Mouse (Mus musculus) ES-E14 (cell line): ENCODE results near the gene Hvcn1. TPM values are rescaled to one million over a fixed set of nuclear protein-coding genes. Genes with fewer than 3 reads are reported as not detected.

Source experiments
- DNase-seq: peaks from one replicate; pipeline ENCODE4 v3.0.0-alpha.2; 2013; ENCODE audit warnings: low read depth, low spot score
- H3K27ac ChIP-seq: 2 replicates; pipeline ENCODE4 v1.5.1; 2012; ENCODE audit warnings: low read depth, mild to moderate bottlenecking, low read length, moderate library complexity, mixed read lengths; ENCODE audit not compliant: poor library complexity, insufficient read depth, severe bottlenecking
- H3K36me3 ChIP-seq: 2 replicates; pipeline ENCODE4 v1.6.1; 2012; ENCODE audit warnings: mild to moderate bottlenecking, low read length, moderate library complexity, mixed read lengths; ENCODE audit not compliant: control insufficient read depth, poor library complexity, insufficient read depth, severe bottlenecking
- H3K4me1 ChIP-seq, 2 experiments: fragments of 150-350 bp in 1 of 2; sonication (generic) in 1 of 2; 2 replicates each; pipeline ENCODE4 v1.6.1; 2012; ENCODE audit warnings: low read length in 2 of 2, mild to moderate bottlenecking in 1 of 2, mixed read lengths in 1 of 2; ENCODE audit not compliant: control insufficient read depth in 2 of 2, insufficient read depth in 2 of 2, poor library complexity in 1 of 2
- H3K4me3 ChIP-seq, 2 experiments: fragments of 150-350 bp in 1 of 2; sonication (generic) in 1 of 2; 2 replicates each; pipeline ENCODE4 v1.5.1; 2012; ENCODE audit warnings: low read length in 2 of 2, low read depth in 1 of 2, mild to moderate bottlenecking in 1 of 2, mixed read lengths in 1 of 2; ENCODE audit not compliant: insufficient read depth in 1 of 2, poor library complexity in 1 of 2, severe bottlenecking in 1 of 2
- H3K9ac ChIP-seq: 2 replicates; pipeline ENCODE4 v1.6.1; 2012; ENCODE audit warnings: low read depth, mild to moderate bottlenecking, low read length, mixed read lengths; ENCODE audit not compliant: poor library complexity, insufficient read depth, severe bottlenecking
- H3K9me3 ChIP-seq: fragments of 150-350 bp; sonication (generic); 2 replicates; pipeline ENCODE4 v1.6.1; 2012; ENCODE audit warnings: low read depth, mild to moderate bottlenecking, low read length; ENCODE audit not compliant: control insufficient read depth, insufficient read depth
- CHD2 ChIP-seq: IDR thresholded peaks from 2 replicates; pipeline ENCODE4 v1.6.1; 2014; ENCODE audit warnings: mild to moderate bottlenecking, low read depth, low read length, inconsistent platforms
- HCFC1 ChIP-seq: IDR thresholded peaks from 2 replicates; pipeline ENCODE4 v1.6.1; 2012; ENCODE audit warnings: low read length, inconsistent platforms, borderline replicate concordance; ENCODE audit not compliant: insufficient read depth
- MAFK ChIP-seq: IDR thresholded peaks from 2 replicates; pipeline ENCODE4 v1.6.1; 2014; ENCODE audit warnings: mild to moderate bottlenecking, low read depth, low read length, inconsistent platforms; ENCODE audit not compliant: insufficient read depth
- ZC3H11A ChIP-seq: IDR thresholded peaks from 2 replicates; pipeline ENCODE4 v1.6.1; 2012; ENCODE audit warnings: low read depth, mild to moderate bottlenecking, inconsistent platforms, low read length, borderline replicate concordance
- ZNF384 ChIP-seq: IDR thresholded peaks from 2 replicates; pipeline ENCODE4 v1.6.1; 2012; ENCODE audit warnings: low read depth, low read length, inconsistent platforms
- in situ Hi-C, 2 experiments: fragments of 600-800 bp; cut with MboI; formaldehyde crosslinking; loops; one replicate each; pipeline ENCODE4 v1.15.1; 2025; ENCODE audit warnings: low sequenced_read_pairs in 2 of 2, inconsistent platforms in 1 of 2; ENCODE audit not compliant: unreplicated experiment in 2 of 2
- total RNA-seq: library from RNA; depleted of rRNA; stranded (reverse); fragments of 300-350 nt; gene quantifications from 2 replicates; pipeline ENCODE4 v1.2.3, GENCODE M21; 2012

Gene Hvcn1
- total RNA-seq, 1 experiment: 35.7 TPM

DNA sequence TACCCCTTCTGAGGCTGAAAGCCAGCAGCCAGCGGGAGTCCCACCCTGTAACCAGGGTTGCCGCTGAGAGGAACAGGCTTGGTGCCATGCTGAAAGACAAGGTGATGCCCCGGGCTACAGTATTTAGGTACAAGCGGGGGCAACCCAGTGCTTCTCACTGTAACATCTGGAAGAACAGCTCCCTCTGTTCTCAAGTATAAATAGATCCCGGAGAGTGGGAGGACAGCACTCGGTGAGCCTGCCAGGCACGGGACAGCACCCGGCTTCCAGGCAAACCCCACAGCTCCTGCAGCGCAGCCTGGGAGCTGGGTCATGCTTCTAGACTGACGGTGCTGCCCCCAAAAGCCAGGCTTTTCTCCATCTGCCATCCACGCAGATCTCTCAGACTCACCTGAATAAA lies 40.9 kb downstream of the Hvcn1 start:
- Histone ChIP-seq H3K9ac (no peak overlapping the region), H3K4me1 (no peaks in the 10 kb centered on the region), H3K4me3 (no peak overlapping the region), H3K27ac (no peak overlapping the region; the same call in 1 of the 2 replicates), H3K9me3 (no peaks in the 10 kb centered on the region), H3K36me3 (peaks cover 7% of the 10 kb centered on the region; the same call in 1 of the 2 replicates)
- TF ChIP-seq MAFK: no peak
- no peak for TF ChIP-seq HCFC1
- no peak for TF ChIP-seq CHD2
- no peak for TF ChIP-seq ZNF384
- no peak for TF ChIP-seq ZC3H11A
- no peak for DNase-seq
- in situ Hi-C loops: no loop called here

DNA sequence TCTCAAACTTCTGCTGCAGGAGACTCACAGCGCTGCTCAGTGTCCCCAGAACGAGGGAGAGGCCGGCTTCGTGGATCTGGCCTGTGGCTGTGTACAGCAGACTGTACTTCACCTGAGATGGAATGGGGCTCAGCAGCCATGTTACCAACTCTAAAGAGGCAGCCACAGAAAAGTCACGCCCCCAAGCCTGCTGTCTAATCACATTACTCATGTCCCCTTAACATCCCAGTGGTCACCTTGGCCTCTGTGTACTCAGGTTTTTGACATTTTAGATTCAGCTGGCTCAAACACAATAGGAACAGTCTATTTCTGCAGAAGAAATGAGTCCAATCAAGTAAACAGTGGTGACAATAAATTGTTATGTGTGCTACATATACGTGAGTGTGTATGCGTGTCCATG lies 41.3 kb downstream of the Hvcn1 start:
- Histone ChIP-seq H3K4me1 (no peaks in the 10 kb centered on the region), H3K36me3 (peaks cover 7% of the 10 kb centered on the region; the same call in 1 of the 2 replicates), H3K9me3 (no peaks in the 10 kb centered on the region), H3K27ac (no peak overlapping the region), H3K4me3 (no peak overlapping the region), H3K9ac (no peak overlapping the region)
- no peak for TF ChIP-seq MAFK
- no peak for TF ChIP-seq CHD2
- no peak for TF ChIP-seq ZC3H11A
- no peak for TF ChIP-seq HCFC1
- no peak for TF ChIP-seq ZNF384
- DNase-seq: no peak
- in situ Hi-C loops: no loop called here

DNA sequence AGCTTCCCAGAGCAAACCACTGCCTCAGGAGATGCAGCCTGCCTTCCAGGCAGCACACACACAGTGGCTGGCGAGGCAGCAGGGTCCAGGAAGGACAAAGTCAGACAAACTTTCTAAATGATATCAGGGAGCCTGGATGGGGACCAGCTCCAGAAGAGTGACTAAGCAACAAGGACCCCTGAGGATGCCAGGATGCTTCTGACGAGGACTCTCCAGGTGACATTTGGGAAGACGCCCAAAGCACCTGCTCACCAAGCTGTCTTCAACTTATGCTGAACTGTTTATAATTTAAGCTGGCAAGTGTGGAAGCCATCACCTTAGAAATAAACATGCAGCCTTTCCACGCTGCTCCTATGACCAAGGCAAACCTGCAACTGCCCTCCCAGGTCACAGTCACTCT lies 42.7 kb downstream of the Hvcn1 start:
- no peaks in the 10 kb centered on the region for H3K4me1 ChIP-seq
- in situ Hi-C loops: no loop called here
- H3K9ac ChIP-seq: no peak overlapping the region
- no peak overlapping the region for H3K4me3 ChIP-seq
- no peak overlapping the region for H3K27ac ChIP-seq
- H3K36me3 ChIP-seq: peaks cover 9% of the 10 kb centered on the region; the same call in 1 of the 2 replicates
- no peaks in the 10 kb centered on the region for H3K9me3 ChIP-seq
- TF ChIP-seq ZC3H11A (no peak), CHD2 (no peak), HCFC1 (no peak), ZNF384 (no peak), MAFK (no peak)
- DNase-seq: no peak

DNA sequence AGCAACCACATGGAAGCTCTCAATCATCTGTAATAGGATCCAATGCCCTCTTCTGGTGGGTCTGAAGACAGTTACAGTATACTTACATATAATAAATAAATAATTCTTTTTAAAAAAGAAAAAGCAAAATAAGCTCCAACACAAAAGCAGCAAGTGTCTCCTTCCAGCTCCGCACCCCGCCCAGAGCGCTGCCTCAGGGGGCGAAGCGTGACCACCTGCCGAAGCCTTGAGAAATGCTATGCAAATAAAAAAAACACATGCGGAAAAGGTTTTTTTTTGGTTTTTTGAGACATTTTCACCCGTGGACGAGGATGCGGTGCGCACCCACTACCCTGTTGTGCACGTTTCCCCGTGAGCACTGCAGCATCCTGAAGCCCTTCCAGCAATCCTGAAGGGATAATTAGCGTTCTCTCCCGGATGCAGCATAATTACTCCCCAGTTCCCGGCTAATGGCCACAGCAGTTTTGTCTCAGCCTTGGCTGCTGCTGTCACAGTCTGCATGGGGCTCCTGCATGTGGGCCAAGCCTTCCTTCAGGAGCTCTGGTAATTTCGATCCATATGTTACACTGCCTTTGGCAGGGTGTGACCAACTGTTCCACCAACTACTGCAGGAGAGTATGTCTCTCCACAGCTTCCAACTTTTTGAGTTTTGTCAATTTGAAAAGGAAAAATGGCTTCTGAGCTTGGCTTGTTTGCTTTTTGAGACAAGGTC lies 45.4 kb downstream of the Hvcn1 start:
- no peak for DNase-seq
- Histone ChIP-seq H3K36me3 (peaks cover 23% of the 10 kb centered on the region; the same call in 1 of the 2 replicates), H3K9me3 (no peaks in the 10 kb centered on the region), H3K4me3 (no peak overlapping the region), H3K9ac (no peak overlapping the region), H3K27ac (no peak overlapping the region), H3K4me1 (no peaks in the 10 kb centered on the region)
- in situ Hi-C loops: no loop called here
- TF ChIP-seq ZC3H11A (no peak), CHD2 (no peak), ZNF384 (no peak), HCFC1 (no peak), MAFK (no peak)
